Mouse (Mus musculus) G1E (cell line): Measurements from ENCODE around the gene Grm5. TPM values are rescaled to one million over a fixed set of nuclear protein-coding genes. Genes with fewer than 3 reads are reported as not detected.

Experiments
- ATAC-seq: 2 replicates; pipeline ENCODE4 v1.8.0; 2016; ENCODE audit warnings: mild to moderate bottlenecking; ENCODE audit not compliant: insufficient number of reproducible peaks, poor library complexity, low FRiP score, severe bottlenecking; ENCODE audit errors: extremely low read depth
- DNase-seq: peaks from one replicate; pipeline ENCODE4 v3.0.0; 2012; ENCODE audit warnings: low spot score
- H3K27me3 ChIP-seq: 2 replicates; pipeline ENCODE4 v1.6.1; 2012; ENCODE audit warnings: mild to moderate bottlenecking, low read length, inconsistent platforms; ENCODE audit not compliant: insufficient read depth
- H3K36me3 ChIP-seq: replicated peaks from 2 replicates; pipeline ENCODE3; 2012; ENCODE audit warnings: mild to moderate bottlenecking, inconsistent platforms
- H3K4me1 ChIP-seq: 2 replicates; pipeline ENCODE4 v1.6.1; 2012; ENCODE audit warnings: low read depth, low read length, inconsistent platforms, mixed read lengths; ENCODE audit not compliant: insufficient read depth
- H3K4me3 ChIP-seq: 2 replicates; pipeline ENCODE4 v1.5.1; 2012; ENCODE audit warnings: low read depth, mild to moderate bottlenecking, inconsistent platforms, low read length, moderate library complexity, mixed read lengths
- H3K9me3 ChIP-seq: replicated peaks from 2 replicates; pipeline ENCODE4 v1.6.1; 2012; ENCODE audit warnings: inconsistent platforms
- CTCF ChIP-seq: IDR thresholded peaks from 2 replicates; pipeline ENCODE4 v1.5.1; 2012; ENCODE audit warnings: low read depth, low read length, inconsistent platforms, mixed read lengths
- GATA1 ChIP-seq: IDR thresholded peaks from 2 replicates; pipeline ENCODE4 v1.6.1; 2012; ENCODE audit warnings: borderline replicate concordance, low read length, inconsistent platforms, mixed read lengths
- GATA2 ChIP-seq: IDR thresholded peaks from 2 replicates; pipeline ENCODE4 v1.6.1; 2012; ENCODE audit warnings: low read depth, low read length, inconsistent platforms, borderline replicate concordance
- POLR2AphosphoS5 ChIP-seq: IDR thresholded peaks from 2 replicates; pipeline ENCODE4 v1.6.1; 2012; ENCODE audit warnings: low read depth, low read length, inconsistent platforms; ENCODE audit not compliant: insufficient replicate concordance
- TAL1 ChIP-seq: conservative IDR thresholded peaks from 2 replicates; pipeline ENCODE4 v1.6.1; 2012; ENCODE audit warnings: low read depth, low read length, inconsistent platforms, mixed read lengths
- polyA plus RNA-seq: library from polyadenylated mRNA; stranded (reverse); fragments of >175 nt; gene quantifications from 2 replicates; pipeline ENCODE4 v1.2.3, GENCODE M21; 2012
- total RNA-seq, 2 experiments: library from RNA; stranded (forward) in 1 of 2; stranded (reverse) in 1 of 2; fragments of 200-1000 nt in 1 of 2; fragments of >200 nt in 1 of 2; fragmentation: Nextera tagmentation in 1 of 2; gene quantifications; 2 replicates each; pipeline ENCODE4 v1.2.3; 2014 to 2017

Grm5 gene
- total and polyA plus RNA-seq, 3 experiments = 0.05 to 0.23 TPM; not detected in 1

DNA sequence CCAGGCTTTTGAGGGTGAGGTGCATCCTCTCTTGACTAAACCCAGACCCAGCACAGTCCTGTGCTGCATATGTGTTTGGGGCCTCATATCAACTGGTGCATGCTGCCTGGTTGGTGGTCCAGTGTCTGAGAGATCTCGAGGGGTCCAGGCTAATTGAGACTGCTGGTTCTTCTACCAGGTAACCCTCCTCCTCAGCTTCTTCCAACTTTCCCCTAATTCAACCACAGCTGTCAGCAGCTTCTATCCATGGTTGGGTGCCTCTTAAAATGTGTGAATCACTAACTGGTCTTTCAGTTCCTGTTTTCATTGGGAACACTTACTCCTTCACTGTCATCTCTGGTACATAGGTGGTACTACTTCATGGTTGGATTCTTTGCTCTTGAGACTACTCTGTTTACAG is 240.9 kb downstream of the Grm5 start:
- Histone ChIP-seq H3K4me3 (no peak overlapping the region), H3K9me3 (no peaks in the 10 kb centered on the region), H3K36me3 (no peaks in the 10 kb centered on the region), H3K27me3 (no peaks in the 10 kb centered on the region), H3K4me1 (no peaks in the 10 kb centered on the region)
- DNase-seq (no peak), ATAC-seq (no peak)
- TF ChIP-seq POLR2AphosphoS5 (no peak), GATA1 (no peak), CTCF (no peak), GATA2 (no peak), TAL1 (no peak)

DNA sequence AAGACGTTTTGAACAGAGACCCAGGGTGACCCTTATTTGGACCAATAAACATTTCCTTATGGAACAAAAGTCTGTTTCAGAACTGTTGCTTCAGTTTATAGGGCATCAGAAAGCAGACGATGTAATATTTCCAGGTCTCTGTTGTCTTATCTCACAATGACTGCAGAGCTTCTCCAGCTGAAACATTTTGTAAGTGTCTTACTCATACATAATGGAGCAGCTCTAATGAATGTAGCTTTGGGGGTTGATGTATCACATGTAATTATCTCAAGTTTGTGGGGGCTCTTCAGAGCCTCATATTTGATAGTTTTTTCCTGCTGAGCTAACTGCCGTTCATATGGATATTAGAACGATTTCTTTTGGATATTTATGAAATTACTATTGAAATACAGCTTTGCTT is 250.7 kb downstream of the Grm5 start:
- ATAC-seq (no peak), DNase-seq (no peak)
- H3K36me3 ChIP-seq = no peaks in the 10 kb centered on the region
- no peaks in the 10 kb centered on the region for H3K27me3 ChIP-seq
- TF ChIP-seq CTCF = no peak
- no peak for TF ChIP-seq GATA2
- no peaks in the 10 kb centered on the region for H3K4me1 ChIP-seq
- no peak overlapping the region for H3K4me3 ChIP-seq
- no peaks in the 10 kb centered on the region for H3K9me3 ChIP-seq

DNA sequence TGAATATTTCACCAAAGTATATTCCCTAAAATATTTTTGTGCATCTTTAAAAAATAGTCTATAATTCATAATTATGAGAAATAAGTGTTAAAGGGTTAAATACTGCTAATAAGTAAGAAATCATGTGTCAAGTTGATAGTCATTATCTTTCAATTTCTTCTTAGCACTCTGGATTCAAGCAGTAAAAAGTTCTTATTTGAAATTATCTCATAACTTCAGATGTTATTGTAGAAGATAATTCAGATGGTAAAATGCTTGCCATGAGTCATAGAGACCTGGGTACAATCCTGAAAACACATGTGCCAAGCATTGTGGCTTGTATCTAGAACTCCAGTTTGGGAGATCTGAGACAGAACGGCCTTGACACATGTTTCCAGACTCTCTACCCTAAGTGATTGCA is 254.6 kb downstream of the Grm5 start:
- H3K9me3 ChIP-seq = no peaks in the 10 kb centered on the region
- H3K36me3 ChIP-seq = no peaks in the 10 kb centered on the region
- no peak for DNase-seq
- no peaks in the 10 kb centered on the region for H3K4me1 ChIP-seq
- no peaks in the 10 kb centered on the region for H3K27me3 ChIP-seq
- no peak overlapping the region for H3K4me3 ChIP-seq
- no peak for ATAC-seq
- TF ChIP-seq CTCF (no peak), TAL1 (no peak), GATA1 (no peak), POLR2AphosphoS5 (no peak), GATA2 (no peak)

DNA sequence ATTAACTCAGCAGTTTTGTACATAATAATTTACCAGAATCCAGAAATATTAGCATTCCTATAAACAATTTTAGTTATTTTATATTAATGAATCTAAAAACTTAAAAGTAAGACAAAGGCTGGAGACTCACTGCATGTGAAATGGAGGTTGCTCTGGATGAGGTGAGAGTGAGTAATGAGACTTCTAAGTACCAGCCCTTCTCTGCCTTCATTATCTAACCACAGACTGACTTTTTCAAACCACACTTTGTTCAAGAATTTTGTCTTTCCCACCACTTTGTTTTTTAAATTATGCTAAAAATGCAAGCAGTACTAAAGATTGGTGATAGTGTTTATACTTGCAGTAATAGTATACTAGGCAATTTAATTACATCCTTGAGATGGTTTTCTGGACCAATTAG is 259.5 kb downstream of the Grm5 start:
- Histone ChIP-seq H3K4me3 (no peak overlapping the region), H3K9me3 (no peaks in the 10 kb centered on the region), H3K36me3 (no peaks in the 10 kb centered on the region), H3K27me3 (no peaks in the 10 kb centered on the region), H3K4me1 (no peaks in the 10 kb centered on the region)
- ATAC-seq = no peak
- no peak for DNase-seq
- TF ChIP-seq TAL1 = no peak
- TF ChIP-seq GATA2 = no peak
- TF ChIP-seq CTCF = no peak
- TF ChIP-seq GATA1 = no peak
- no peak for TF ChIP-seq POLR2AphosphoS5

DNA sequence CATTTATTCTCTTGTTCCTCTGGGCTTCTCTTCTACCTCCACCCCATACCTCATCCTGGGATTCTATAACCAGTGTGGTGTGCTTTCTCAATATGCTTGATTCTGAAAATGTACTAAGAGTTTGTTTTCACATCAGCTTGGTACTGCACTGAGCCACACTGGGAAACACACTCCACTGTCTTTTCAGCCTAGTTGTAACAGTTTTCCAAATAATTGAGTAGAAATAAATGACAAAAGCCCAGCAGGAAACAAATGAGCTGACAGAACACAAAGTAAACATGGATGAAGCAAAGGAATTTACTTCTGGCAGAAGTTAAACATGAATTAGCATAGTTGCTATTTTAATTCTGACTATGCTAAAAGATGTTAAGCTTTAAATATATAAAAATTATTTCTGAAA is 262.1 kb downstream of the Grm5 start:
- Histone ChIP-seq H3K4me1 (no peaks in the 10 kb centered on the region), H3K27me3 (no peaks in the 10 kb centered on the region), H3K36me3 (no peaks in the 10 kb centered on the region), H3K4me3 (no peak overlapping the region), H3K9me3 (no peaks in the 10 kb centered on the region)
- TF ChIP-seq POLR2AphosphoS5 = no peak
- no peak for TF ChIP-seq TAL1
- TF ChIP-seq GATA1 = no peak
- no peak for TF ChIP-seq GATA2
- no peak for TF ChIP-seq CTCF
- DNase-seq (no peak), ATAC-seq (no peak)

DNA sequence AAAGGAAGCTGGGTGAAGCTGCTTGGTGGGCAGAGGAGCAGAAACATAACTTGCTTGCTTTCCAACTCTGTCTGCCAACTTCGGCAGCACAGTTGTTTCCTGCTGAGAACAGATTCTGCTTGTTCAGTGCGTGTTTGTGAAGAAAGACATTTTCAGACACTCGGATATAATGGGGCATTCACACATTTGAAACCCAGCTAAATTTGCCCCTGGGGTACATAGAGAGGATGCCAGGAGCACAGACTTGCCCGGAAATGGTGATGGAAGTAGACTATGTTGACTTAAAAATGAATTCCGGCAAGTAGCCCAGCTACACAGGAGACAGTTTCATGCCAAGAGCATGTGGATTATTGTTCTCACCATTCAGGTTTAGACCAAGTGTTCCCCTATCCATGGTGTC is 342.0 kb downstream of the Grm5 start:
- H3K4me1 ChIP-seq = no peaks in the 10 kb centered on the region
- no peaks in the 10 kb centered on the region for H3K27me3 ChIP-seq
- TF ChIP-seq GATA2 = no peak
- no peak for TF ChIP-seq GATA1
- TF ChIP-seq TAL1 = no peak
- TF ChIP-seq CTCF = no peak
- TF ChIP-seq POLR2AphosphoS5 = no peak
- no peak overlapping the region for H3K4me3 ChIP-seq
- ATAC-seq (no peak), DNase-seq (no peak)
- no peaks in the 10 kb centered on the region for H3K36me3 ChIP-seq
- H3K9me3 ChIP-seq = no peaks in the 10 kb centered on the region

DNA sequence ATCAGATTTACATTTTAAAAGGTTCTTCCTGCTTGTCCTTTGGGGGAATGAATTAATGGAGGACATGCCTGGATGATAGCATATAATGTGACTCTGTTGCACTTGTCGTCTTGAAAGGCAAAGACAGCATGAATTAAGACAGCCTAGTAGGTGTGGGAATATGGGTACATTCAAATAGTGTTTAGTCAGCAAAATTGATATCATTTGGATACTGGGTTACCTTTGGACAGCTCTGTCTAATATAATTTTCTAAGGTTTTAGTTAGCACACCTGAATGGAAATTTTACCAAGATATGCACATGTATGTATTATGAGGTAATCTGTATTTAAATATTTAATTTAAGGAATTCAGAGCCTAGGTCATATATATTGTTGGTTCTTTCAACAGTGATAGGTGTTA is 353.4 kb downstream of the Grm5 start:
- Histone ChIP-seq H3K36me3 (no peaks in the 10 kb centered on the region), H3K4me1 (no peaks in the 10 kb centered on the region), H3K4me3 (no peak overlapping the region), H3K27me3 (no peaks in the 10 kb centered on the region), H3K9me3 (no peaks in the 10 kb centered on the region)
- DNase-seq (no peak), ATAC-seq (no peak)
- TF ChIP-seq POLR2AphosphoS5 = no peak
- TF ChIP-seq TAL1 = no peak
- no peak for TF ChIP-seq CTCF
- TF ChIP-seq GATA1 = no peak
- no peak for TF ChIP-seq GATA2
